Mouse (Mus musculus) megakaryocyte-erythroid progenitor cell, adult 5-6 weeks (primary cell): ENCODE results near the gene Gm19410. TPM values are rescaled to one million over a fixed set of nuclear protein-coding genes. Genes with fewer than 3 reads are reported as not detected.

Experiments used
- ATAC-seq: replicated peaks from 2 replicates; pipeline ENCODE4 v1.8.0; 2016; ENCODE audit warnings: mild to moderate bottlenecking, inconsistent platforms; ENCODE audit not compliant: severe bottlenecking, poor library complexity, low FRiP score, low TSS enrichment
- total RNA-seq, 2 experiments: library from RNA; stranded (forward) in 1 of 2; stranded (reverse) in 1 of 2; fragments of 200-1000, 215-1000 nt in 1 of 2; fragments of >200 nt in 1 of 2; fragmentation: Nextera tagmentation in 1 of 2; gene quantifications; 2 replicates each; pipeline ENCODE4 v1.2.3; 2014 to 2017

The Gm19410 gene
- not detected in 2 replicates for total RNA-seq (2014; fragmentation: Nextera tagmentation)
- total RNA-seq (2017): not detected in 2 replicates

- ATAC-seq: no peak
Measured at GRCm38 (mm10) chr8:35765499-35766193, at the start of gene Gm19410. TSS of gene Gm19410 (plus strand) at chr8:35765790.

- no peak for ATAC-seq
Measured at GRCm38 (mm10) chr8:35730776-35731175, 34.8 kb upstream of the Gm19410 start.

- no peak for ATAC-seq
Measured at GRCm38 (mm10) chr8:35735438-35735837, 30.2 kb upstream of the Gm19410 start.

- ATAC-seq: no peak
Measured at GRCm38 (mm10) chr8:35756202-35756601, 9.4 kb upstream of the Gm19410 start.

GRCm38 (mm10) chr8:35765020-35765419, 570 bp upstream of the Gm19410 start:
- ATAC-seq: no peak

GRCm38 (mm10) chr8:35773508-35773907, 7.9 kb downstream of the Gm19410 start:
- ATAC-seq: no peak
